In genomic region chr1:55236487-55236886, GRCm38 (mm10) we compare ENCODE assay signal across 8 mouse cellular contexts. TPM values are rescaled to one million over a fixed set of nuclear protein-coding genes. Genes with fewer than 3 reads are reported as not detected.
DNase-seq lines count a peak whose midpoint lies in the region; ATAC-seq and TF ChIP-seq lines count a peak whose summit lies in the region.

No protein-coding gene starts in this region.

- ATAC-seq in embryonic facial prominence, embryonic 14.5 days (ENCODE audit: low read depth) = no peak
- ATAC-seq in intestine, embryonic 16.5 days = peak; percentile 13
- ATAC-seq in megakaryocyte progenitor cell, adult 5-6 weeks (replicated peaks; ENCODE audit: poor library complexity) = no peak

- H3K27ac ChIP-seq in layer of hippocampus, adult 2 months = no peak overlapping the region
- peak overlapping the region; percentile 28; the same call in 1 of the 2 replicates for H3K27ac ChIP-seq in embryonic facial prominence, embryonic 14.5 days (replicated peaks; ENCODE audit: low read depth, low read length)
- H3K27ac ChIP-seq in intestine, embryonic 16.5 days (ENCODE audit: low read length) = no peak overlapping the region

- TF ChIP-seq POLR2A in myocyte (IDR thresholded peaks at IDR 0.05; ENCODE audit: insufficient read length, low read depth) = no peak

- no peak for TF ChIP-seq CTCF in layer of hippocampus, adult 2 months (conservative IDR thresholded peaks at IDR 0.05)

- no peaks in the 10 kb centered on the region for H3K27me3 ChIP-seq in embryonic facial prominence, embryonic 14.5 days (replicated peaks; ENCODE audit: control insufficient read depth, insufficient read depth, low read length)
- no peaks in the 10 kb centered on the region for H3K27me3 ChIP-seq in intestine, embryonic 16.5 days (replicated peaks; ENCODE audit: control insufficient read depth, insufficient read depth, low read length)
- H3K27me3 ChIP-seq in myocyte (ENCODE audit: control insufficient read depth, insufficient read depth, insufficient read length) = no peaks in the 10 kb centered on the region

- H3K79me2 ChIP-seq in myocyte (ENCODE audit: control insufficient read depth, insufficient read depth) = peaks cover 40% of the 10 kb centered on the region

- peak overlapping the region; percentile 38 for H3ac ChIP-seq in myocyte (ENCODE audit: control insufficient read depth, insufficient read length)

- H3K9ac ChIP-seq in embryonic facial prominence, embryonic 14.5 days (ENCODE audit: low read depth, low read length) = peak overlapping the region; percentile 78; the same call in 1 of the 2 replicates
- H3K9ac ChIP-seq in intestine, embryonic 16.5 days (ENCODE audit: low read depth, low read length) = peak overlapping the region; percentile 39; the same call in 1 of the 2 replicates

- no peaks in the 10 kb centered on the region for H3K36me3 ChIP-seq in embryonic facial prominence, embryonic 14.5 days (ENCODE audit: control insufficient read depth, insufficient read depth, low read length)
- H3K36me3 ChIP-seq in intestine, embryonic 16.5 days (ENCODE audit: control insufficient read depth, insufficient read depth, low read length) = no peaks in the 10 kb centered on the region
- H3K36me3 ChIP-seq in myocyte (ENCODE audit: control insufficient read depth, insufficient read depth) = peaks cover 5% of the 10 kb centered on the region

- H3K4me3 ChIP-seq in layer of hippocampus, adult 2 months = peak overlapping the region; percentile 86
- H3K4me3 ChIP-seq in embryonic facial prominence, embryonic 14.5 days (ENCODE audit: low read depth, low read length) = peak overlapping the region; percentile 87
- H3K4me3 ChIP-seq in intestine, embryonic 16.5 days (ENCODE audit: low read length) = peak overlapping the region; percentile 87
- peak overlapping the region; percentile 95 for H3K4me3 ChIP-seq in myocyte

- WGBS in embryonic facial prominence, embryonic 14.5 days = 31% methylated on average over 5 of the region's 5 CpGs
- WGBS in intestine, embryonic 16.5 days = 33% methylated on average over 5 of the region's 5 CpGs

- H3K4me2 ChIP-seq in embryonic facial prominence, embryonic 14.5 days (ENCODE audit: low read depth, low read length) = peak overlapping the region; percentile 89
- peak overlapping the region; percentile 90 for H3K4me2 ChIP-seq in intestine, embryonic 16.5 days (ENCODE audit: low read depth, low read length)
- H3K4me2 ChIP-seq in myocyte (ENCODE audit: low read depth) = peak overlapping the region; percentile 87

- no peaks in the 10 kb centered on the region for H3K9me3 ChIP-seq in embryonic facial prominence, embryonic 14.5 days (ENCODE audit: control insufficient read depth, low read length)
- H3K9me3 ChIP-seq in intestine, embryonic 16.5 days (ENCODE audit: control insufficient read depth, low read length) = no peaks in the 10 kb centered on the region

- peaks cover 25% of the 10 kb centered on the region for H3K4me1 ChIP-seq in embryonic facial prominence, embryonic 14.5 days (ENCODE audit: control insufficient read depth, insufficient read depth, low read length)
- peaks cover 14% of the 10 kb centered on the region for H3K4me1 ChIP-seq in intestine, embryonic 16.5 days (ENCODE audit: control insufficient read depth, insufficient read depth, low read length)

- DNase-seq in layer of hippocampus, adult 2 months (ENCODE audit: low spot score in 2 of 2) = no peak
- no peak for DNase-seq in layer of hippocampus, adult 11-12 months (ENCODE audit: low spot score)
- DNase-seq in embryonic facial prominence, embryonic 14.5 days (ENCODE audit: low spot score) = no peak
- DNase-seq in retina, postnatal 1 day = no peak
- DNase-seq in spleen, postnatal 36 days (ENCODE audit: low spot score in 2 of 2) = no peak

TF ChIP-seq in myocyte, 11 proteins besides CTCF, POLR2A, EP300 and RAD21:
- no peak for TF ChIP-seq E2F4 (IDR thresholded peaks at IDR 0.05; ENCODE audit: insufficient read depth)
- TF ChIP-seq MYOD1 (IDR thresholded peaks at IDR 0.05; ENCODE audit: control insufficient read depth in 1 of 3, insufficient read length in 2 of 3, low read depth in 2 of 3) = no peak
- no peak for TF ChIP-seq SRF (IDR thresholded peaks at IDR 0.05; ENCODE audit: control insufficient read depth, insufficient read length, low read depth)
- TF ChIP-seq POLR2AphosphoS2 (IDR thresholded peaks at IDR 0.05; ENCODE audit: insufficient read length, low read depth) = no peak
- no peak for TF ChIP-seq MYOG (IDR thresholded peaks at IDR 0.05; ENCODE audit: control insufficient read depth in 1 of 3, insufficient read depth in 1 of 3, insufficient read length in 2 of 3, low read depth in 2 of 3)
TF ChIP-seq in myocyte: peak in this region for 0.

RNA-seq across cellular contexts. Expression of gene Mars2, which starts 0.5 kb away (rescaled TPM):
- total RNA-seq in layer of hippocampus, adult 2 months (2021) = 1 to 10 TPM; 8.8 to 9.5 TPM
- 3.1 and 3.3 TPM in 2 replicates for polyA plus RNA-seq in embryonic facial prominence, embryonic 14.5 days (2014; fragmentation: Nextera tagmentation; extraction: Ambion mirVana)
- 5.2 and 5.4 TPM in 2 replicates for polyA plus RNA-seq in intestine, embryonic 16.5 days (2015; fragmentation: Nextera tagmentation; extraction: Ambion mirVana)
- 2.2 TPM for polyA plus RNA-seq in myocyte (2012; fragmentation: generic; extraction: Trizol)
- 6.8 and 8.2 TPM in 2 replicates for total RNA-seq in megakaryocyte progenitor cell, adult 5-6 weeks (2015)
- 8.5 and 10.4 TPM in 2 replicates for total RNA-seq in megakaryocyte progenitor cell, adult 5-6 weeks (2017)

RNA-seq across cellular contexts. Expression of gene Rftn2, which starts 9.9 kb away (rescaled TPM):
- 10 to 100 TPM; 32.2 to 35.8 TPM for total RNA-seq in layer of hippocampus, adult 2 months (2021)
- polyA plus RNA-seq in embryonic facial prominence, embryonic 14.5 days (2014; fragmentation: Nextera tagmentation; extraction: Ambion mirVana) = 20.3 and 20.6 TPM in 2 replicates
- polyA plus RNA-seq in intestine, embryonic 16.5 days (2015; fragmentation: Nextera tagmentation; extraction: Ambion mirVana) = 7.0 and 7.1 TPM in 2 replicates
- polyA plus RNA-seq in myocyte (2012; fragmentation: generic; extraction: Trizol) = 41.0 TPM
- total RNA-seq in megakaryocyte progenitor cell, adult 5-6 weeks (2015) = 0.71 and 0.86 TPM in 2 replicates
- total RNA-seq in megakaryocyte progenitor cell, adult 5-6 weeks (2017) = 1.3 and 2.5 TPM in 2 replicates
